Mouse (Mus musculus) cerebellum, postnatal 36 days (tissue): ENCODE results near the gene Il1f10.

Experiments
- DNase-seq, 2 experiments: peaks; one replicate each; pipeline ENCODE4 v3.0.0; 2021 to 2022; ENCODE audit warnings: mixed read lengths in 2 of 2

Gene Il1f10

DNA sequence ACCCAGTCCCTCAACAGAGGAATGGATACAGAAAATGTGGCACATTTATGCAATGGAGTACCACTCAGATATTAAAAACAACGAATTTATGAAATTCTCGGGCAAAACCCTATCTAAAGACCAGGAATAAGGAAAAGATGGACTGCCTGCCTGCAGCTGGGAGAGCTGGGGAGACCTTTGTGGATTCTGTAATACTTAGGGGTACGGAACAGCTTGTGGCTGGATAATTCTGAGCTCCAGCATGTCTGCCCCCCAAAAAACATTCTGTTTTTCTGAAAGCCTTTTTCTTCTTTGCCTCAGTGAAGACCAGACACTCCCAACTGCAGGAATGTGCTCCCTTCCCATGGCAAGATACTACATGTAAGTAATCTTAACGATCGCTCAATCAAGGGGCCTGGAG, at the start of gene Il1f10:
Gene Il1f10, plus strand, starts transcription at position 301 of the 400 bp plus-strand sequence.
- DNase-seq: no peak

DNA sequence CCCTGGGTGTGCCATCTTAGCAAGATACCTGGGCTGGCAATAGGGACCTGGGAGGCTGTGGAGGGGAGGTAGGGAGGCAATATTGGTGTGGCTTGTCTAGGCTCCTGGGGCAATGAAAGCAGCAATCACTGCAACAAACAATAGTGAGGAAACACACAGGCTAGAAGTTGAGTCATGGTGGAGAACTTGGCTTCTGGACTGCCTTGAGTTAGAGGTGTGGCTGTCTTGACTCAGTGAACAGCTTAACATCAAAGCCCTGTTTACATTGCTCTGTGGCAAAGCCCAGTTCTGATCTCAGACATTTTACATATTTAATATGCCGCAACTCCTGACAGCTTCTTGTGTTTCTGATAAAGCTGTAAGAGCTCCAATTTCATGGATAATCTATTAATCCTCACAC, 23.5 kb upstream of the Il1f10 start:
- no peak for DNase-seq

DNA sequence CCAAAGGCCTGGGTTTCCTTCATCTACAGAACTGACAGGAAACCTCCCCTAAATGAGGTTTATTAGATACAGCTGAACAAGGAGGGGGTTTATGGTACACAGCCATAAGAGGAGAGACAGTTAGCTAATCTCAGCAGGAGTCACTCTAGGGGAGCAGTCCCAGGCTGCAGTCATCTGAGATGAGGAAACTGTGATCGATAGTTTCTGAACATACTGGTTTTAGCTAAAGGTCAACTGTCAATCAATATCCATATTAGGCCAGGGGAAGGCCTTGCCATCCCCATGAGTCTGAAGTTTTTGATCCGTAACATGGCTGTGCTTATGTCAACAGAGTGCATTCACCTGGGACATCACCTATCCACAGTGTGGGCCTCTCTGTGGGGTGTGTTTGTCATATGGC, 17.4 kb upstream of the Il1f10 start:
- DNase-seq: no peak

DNA sequence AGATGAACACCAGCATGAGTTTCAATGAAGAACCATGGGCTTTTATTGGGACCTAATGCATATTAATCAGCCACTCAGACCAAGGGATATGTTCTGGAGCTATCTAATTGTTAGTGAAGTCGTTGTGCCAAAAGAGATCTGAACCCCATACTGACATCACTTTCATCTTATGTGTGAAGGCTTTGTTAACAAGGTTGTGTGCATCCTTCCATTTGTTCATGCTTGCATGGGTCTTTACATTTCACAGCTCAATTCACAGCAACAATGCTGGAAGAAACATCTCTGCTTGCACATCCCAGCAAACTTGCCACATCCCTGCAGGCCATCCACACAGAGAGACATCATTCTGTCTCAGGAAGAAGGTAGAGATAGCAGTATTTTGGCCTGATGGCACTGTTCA, 15.8 kb upstream of the Il1f10 start:
- DNase-seq: no peak

DNA sequence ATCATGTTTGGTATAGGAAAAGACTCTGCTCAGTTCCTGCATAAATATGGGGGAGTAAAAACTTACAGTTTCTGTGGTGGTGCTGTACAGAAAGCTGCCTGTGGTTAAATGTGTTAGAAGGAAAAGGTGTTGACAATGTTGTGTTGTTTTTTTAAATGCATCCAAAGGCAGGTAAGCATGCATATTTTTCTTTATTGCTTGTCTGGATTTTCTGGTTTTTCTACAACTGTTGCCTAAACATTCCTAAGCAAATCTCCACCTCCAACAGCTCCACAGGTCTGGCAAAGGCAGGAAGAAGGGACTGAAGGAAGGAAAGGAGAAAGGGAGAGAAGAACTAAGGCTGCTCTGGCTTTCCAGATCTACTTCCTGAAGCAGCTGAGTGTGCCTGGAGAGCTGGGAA, 14.3 kb upstream of the Il1f10 start, which contains the start of gene Il1f5:
Gene Il1f5, plus strand, starts transcription at position 301 of the 400 bp plus-strand sequence.
- no peak for DNase-seq

DNA sequence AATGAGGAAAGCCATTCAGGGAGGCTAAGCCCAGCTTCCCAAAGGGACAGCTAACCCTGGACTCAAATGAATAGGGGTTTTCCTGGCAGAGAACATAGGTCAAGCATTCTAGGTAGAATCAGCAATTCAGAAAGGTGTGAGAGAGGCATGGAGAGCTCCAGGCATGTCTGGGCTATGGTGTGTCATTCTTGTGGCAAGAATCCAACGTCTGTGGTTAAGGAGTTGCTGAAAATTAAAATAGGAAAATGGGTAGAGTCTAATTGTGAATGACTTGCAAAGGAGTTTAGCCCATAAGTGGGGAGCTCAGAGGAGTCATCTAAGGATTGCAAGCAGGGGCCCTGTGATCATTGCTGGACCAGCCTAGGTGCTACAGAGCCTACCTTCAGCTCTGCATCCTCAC, 3.6 kb downstream of the Il1f10 start:
- DNase-seq: no peak

DNA sequence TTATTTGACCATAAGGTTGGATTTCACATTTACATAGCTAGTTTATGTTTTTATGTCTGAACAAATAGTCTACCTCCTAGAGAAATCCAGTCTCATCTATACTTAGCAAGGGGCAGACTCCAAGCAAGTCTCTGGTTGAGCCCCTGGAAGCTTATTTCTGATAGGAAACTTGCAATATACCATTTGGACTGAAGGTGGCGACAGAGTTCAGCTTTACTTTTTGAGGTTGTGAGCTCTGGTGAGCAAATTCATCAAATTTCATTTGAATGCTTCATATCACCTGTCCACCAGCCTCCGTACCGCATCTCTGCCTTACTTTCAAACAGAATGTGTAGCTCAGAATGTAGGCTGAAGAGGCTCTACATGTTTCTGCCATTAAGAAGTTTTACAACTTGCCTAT, 5.8 kb downstream of the Il1f10 start:
- DNase-seq: peak in 1 of 2 experiments; percentile 46

DNA sequence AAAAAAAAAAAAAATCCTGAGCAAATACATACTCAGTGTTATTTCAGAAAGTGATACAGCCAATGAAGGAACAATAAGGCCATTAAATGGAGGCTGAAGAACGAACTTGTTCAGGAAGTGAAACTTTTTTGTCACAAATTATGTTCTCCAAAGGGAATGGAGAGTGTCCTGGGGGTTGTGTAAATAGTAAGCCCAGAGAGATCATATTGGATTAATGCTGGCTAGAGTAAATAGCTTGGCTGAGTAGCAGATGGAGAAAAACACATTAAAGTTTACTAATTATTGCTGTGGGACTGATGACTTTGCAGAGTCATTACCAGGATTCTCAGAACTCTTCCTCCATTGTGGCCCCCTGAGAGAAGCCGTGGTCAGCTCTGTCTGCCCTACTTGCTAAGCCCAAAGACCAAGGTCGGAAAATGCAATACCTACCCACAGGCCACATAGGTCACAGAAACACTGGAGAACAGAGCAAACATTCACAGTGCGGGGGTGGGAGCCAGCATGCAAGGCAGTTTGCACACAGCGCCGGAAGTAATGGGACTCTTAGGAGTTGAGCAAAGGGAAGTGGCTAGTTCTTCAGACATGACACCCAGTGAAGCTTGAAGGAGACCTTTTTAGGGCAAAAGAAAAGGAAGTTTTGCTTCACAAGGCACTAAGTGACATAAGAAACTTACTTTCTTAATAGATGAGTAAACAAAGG, 20.5 kb downstream of the Il1f10 start:
- DNase-seq: no peak

DNA sequence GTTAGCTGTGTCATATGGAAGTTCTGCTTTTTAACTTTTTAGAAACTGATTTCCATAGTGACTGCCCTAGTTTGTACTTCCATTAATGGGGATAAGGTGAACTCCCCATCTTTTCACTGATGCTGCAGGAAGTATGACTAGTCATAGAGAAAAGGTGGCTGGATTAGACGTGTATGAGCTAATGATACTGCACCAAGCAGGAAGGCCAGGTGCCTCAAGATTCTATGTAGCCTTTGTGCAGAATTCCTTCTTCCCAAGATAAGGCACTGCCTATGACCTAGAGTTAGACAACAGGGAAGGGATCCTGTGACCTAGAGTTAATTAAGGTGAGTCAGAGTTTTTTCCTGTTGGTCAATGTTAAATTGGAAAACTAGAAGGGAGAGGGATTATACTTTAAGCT, 25.9 kb downstream of the Il1f10 start:
- DNase-seq: no peak

DNA sequence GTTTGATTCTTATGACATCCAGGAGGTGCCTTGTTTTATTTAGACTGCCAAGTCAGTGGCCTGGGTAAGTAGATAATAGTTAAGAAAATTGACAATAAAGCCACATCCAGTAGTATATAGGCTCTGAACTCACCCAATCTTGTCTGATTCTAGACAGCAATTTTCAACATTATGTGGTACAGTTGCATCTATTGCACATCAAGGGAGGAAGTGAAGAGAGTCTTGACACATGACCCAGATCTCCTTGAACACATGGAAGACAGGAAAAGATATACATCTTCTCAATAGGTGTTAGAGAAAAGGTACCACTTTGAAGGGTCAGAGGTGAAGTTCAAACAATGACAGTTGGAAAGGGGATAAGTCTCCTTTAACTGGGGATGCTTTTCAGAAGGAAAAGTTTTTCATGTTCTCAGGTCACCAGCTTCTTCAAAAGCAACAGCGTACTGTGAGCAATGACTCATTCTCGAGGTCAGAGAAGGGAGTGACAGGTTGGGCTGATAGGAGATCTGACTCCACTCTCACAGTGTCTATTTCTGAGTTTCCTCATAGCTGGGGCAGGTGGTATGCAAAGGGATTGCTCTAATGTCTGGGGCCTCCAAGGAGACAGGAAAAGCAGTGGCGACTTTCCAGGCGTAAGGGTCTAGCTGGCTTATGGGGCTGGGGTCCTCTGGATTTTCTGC, 27.1 kb downstream of the Il1f10 start:
- no peak for DNase-seq

DNA sequence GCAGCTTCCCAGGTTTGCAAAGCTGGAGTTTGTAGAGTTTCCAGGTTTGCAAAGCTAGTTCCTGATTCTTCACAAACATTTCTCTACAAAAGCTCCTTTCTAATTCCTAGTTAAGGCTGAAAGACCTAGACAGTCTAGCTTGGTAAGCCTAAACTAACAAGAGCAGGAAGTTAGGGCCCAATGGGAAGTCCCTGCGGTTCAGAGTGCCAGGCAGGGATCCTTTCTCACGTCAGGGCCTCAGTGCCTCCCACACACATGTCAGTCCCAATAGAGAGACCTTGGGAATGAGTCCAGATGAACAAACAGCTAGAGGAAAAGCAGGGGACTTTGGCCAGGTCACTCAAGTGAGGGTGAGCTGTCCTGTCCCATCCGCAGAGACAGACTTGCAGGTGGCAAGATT, 44.3 kb downstream of the Il1f10 start:
- DNase-seq: no peak

DNA sequence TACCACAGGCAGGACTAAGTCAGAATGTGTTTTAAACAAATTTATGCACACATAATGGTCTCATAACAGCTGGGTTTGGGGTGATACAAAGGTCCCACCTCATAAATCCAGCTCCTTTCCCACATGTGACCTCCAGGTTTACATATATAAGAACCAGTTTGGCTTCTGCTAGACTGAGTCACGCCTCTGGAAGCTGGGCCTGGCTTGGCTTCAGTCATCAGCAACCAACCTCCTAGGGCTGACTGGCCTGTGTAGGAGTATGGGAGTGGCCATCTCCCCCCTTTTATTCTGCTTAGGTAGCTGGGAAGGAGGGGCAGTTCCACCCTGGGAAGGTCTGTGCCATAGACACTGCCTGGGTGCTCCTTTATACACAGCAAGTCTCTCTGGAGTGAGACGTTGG, 45.5 kb downstream of the Il1f10 start, which contains the start of gene Il1rn:
Gene Il1rn, plus strand, starts transcription at position 309 of the 400 bp plus-strand sequence.
- DNase-seq: no peak

DNA sequence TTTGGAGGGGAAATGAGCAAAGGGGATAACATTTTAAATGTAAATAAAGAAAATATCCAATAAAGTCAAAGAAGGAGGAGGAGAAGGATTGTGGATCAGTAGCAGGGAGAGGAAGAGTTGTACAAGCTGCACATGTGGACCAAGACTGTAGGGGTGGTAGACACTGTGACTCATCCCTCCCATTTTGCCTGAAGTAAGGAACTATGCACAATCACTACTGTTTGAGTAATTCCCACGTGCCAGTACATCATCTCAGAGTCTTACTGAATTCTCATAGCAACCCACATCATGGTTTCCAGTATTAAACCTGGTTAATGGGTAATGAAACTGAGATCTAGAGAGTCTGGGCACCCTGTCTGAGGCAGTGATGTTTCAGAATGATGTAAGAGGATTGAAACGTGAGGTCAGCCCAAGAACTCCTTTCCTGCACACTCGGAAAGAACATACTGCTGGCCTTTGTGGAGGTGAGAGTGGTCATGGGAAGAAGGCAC, 50.4 kb downstream of the Il1f10 start:
- no peak for DNase-seq
